Mouse (Mus musculus): ENCODE results near the gene Zbtb8b.
"Not testable (repeated sequence)": the region's sequence is repeated elsewhere in the genome, so short reads cannot be mapped to it uniquely, and the experiment has no call there.

The Zbtb8b gene

GRCm38 (mm10) chr4:129440340-129441063, at the start of gene Zbtb8b:
Zbtb8b (minus strand) TSS chr4:129440853.
- peak; percentile 47 for DNase-seq (ENCODE audit: extremely low spot score, low spot score)

- no peak for DNase-seq (ENCODE audit: extremely low spot score, low spot score)
These were observed 40.4 kb upstream of the Zbtb8b start for GRCm38 (mm10) chr4:129481090-129481489.

GRCm38 (mm10) chr4:129479863-129480262, 39.2 kb upstream of the Zbtb8b start:
- no peak for DNase-seq (ENCODE audit: extremely low spot score, low spot score)

GRCm38 (mm10) chr4:129476047-129476446, 35.4 kb upstream of the Zbtb8b start:
- DNase-seq (ENCODE audit: extremely low spot score, low spot score): no peak

GRCm38 (mm10) chr4:129464286-129464815, 23.7 kb upstream of the Zbtb8b start:
- DNase-seq (ENCODE audit: extremely low spot score, low spot score): no peak

GRCm38 (mm10) chr4:129463097-129464059, 22.7 kb upstream of the Zbtb8b start:
- no peak for DNase-seq (ENCODE audit: extremely low spot score, low spot score)

- DNase-seq (ENCODE audit: extremely low spot score, low spot score): no peak
These were observed 21.5 kb upstream of the Zbtb8b start for GRCm38 (mm10) chr4:129462118-129462517.

GRCm38 (mm10) chr4:129461183-129461960, 20.7 kb upstream of the Zbtb8b start, which contains the start of gene Bsdc1:
Bsdc1 (plus strand) TSS chr4:129461581.
- DNase-seq (ENCODE audit: extremely low spot score, low spot score): peak; percentile 98

- DNase-seq (ENCODE audit: extremely low spot score, low spot score): no peak
These were observed 20.2 kb upstream of the Zbtb8b start for GRCm38 (mm10) chr4:129460827-129461182.

GRCm38 (mm10) chr4:129459726-129460125, 19.1 kb upstream of the Zbtb8b start:
- no peak for DNase-seq (ENCODE audit: extremely low spot score, low spot score)

- DNase-seq (ENCODE audit: extremely low spot score, low spot score): not testable (repeated sequence)
These were observed 16.7 kb upstream of the Zbtb8b start for GRCm38 (mm10) chr4:129457311-129457710.

GRCm38 (mm10) chr4:129456126-129456525, 15.5 kb upstream of the Zbtb8b start:
- DNase-seq (ENCODE audit: extremely low spot score, low spot score): no peak

- peak; percentile 66 for DNase-seq (ENCODE audit: extremely low spot score, low spot score)
These were observed 14.6 kb upstream of the Zbtb8b start for GRCm38 (mm10) chr4:129455265-129455664.

- no peak for DNase-seq (ENCODE audit: extremely low spot score, low spot score)
These were observed 11.0 kb upstream of the Zbtb8b start for GRCm38 (mm10) chr4:129451471-129452169.

- DNase-seq (ENCODE audit: extremely low spot score, low spot score): no peak
These were observed 10.2 kb upstream of the Zbtb8b start for GRCm38 (mm10) chr4:129450851-129451250.

- DNase-seq (ENCODE audit: extremely low spot score, low spot score): no peak
These were observed 8.1 kb upstream of the Zbtb8b start for GRCm38 (mm10) chr4:129448713-129449112.

- DNase-seq (ENCODE audit: extremely low spot score, low spot score): no peak
These were observed 7.3 kb upstream of the Zbtb8b start for GRCm38 (mm10) chr4:129447778-129448563.

GRCm38 (mm10) chr4:129447360-129447759, 6.7 kb upstream of the Zbtb8b start:
- DNase-seq (ENCODE audit: extremely low spot score, low spot score): no peak

GRCm38 (mm10) chr4:129441145-129441544, 492 bp upstream of the Zbtb8b start:
- DNase-seq (ENCODE audit: extremely low spot score, low spot score): no peak

GRCm38 (mm10) chr4:129418321-129418720, 22.3 kb downstream of the Zbtb8b start:
- no peak for DNase-seq (ENCODE audit: extremely low spot score, low spot score)

All from neural tube, embryonic 10.5 days (tissue).